Mouse (Mus musculus): ENCODE data around the gene Man2a2. TPM values are rescaled to one million over a fixed set of nuclear protein-coding genes. Genes with fewer than 3 reads are reported as not detected.
"Not testable (repeated sequence)": the region's sequence is repeated elsewhere in the genome, so short reads cannot be mapped to it uniquely, and the experiment has no call there.

Gene Man2a2
- polyA plus RNA-seq, 1 experiment = 40.0 TPM

DNA sequence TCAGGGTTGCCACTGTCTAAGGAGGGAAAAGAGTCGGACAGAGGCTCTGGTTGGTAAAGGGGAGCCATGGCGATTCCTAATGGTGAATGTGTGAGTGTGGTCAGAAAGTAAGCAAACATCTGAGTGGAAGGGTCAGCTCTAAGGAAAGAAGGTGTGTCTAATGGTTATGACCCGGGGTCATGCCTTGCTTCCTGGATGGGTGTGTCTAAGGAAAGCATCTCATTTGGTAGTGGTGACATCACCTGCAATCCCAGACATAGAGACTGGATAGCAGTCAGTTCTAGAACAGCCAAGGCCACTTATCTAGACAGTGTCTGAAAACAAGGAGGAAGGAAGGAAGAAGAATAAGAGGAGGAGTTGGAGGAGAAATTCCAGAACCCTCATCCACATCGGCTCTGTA, 36.3 kb downstream of the Man2a2 start:
- Histone ChIP-seq H3K4me1 (ENCODE audit: control insufficient read depth, insufficient read depth, low read length) (peaks cover 2% of the 10 kb centered on the region), H3K4me3 (replicated peaks; ENCODE audit: control insufficient read depth, low read depth, low read length) (no peak overlapping the region), H3K27ac (ENCODE audit: control insufficient read depth, insufficient read depth, low read depth, low read length, poor library complexity) (no peak overlapping the region)
- TF ChIP-seq POLR2A (IDR thresholded peaks at IDR 0.05; ENCODE audit: borderline replicate concordance, control insufficient read depth, low read depth, low read length) = no peak
- no peak for TF ChIP-seq CTCF (IDR thresholded peaks at IDR 0.05; ENCODE audit: control insufficient read depth, insufficient read depth, low read length)
- 86% methylated on average over 4 of the region's 4 CpGs for WGBS

- WGBS = 93% methylated on average over 19 of the region's 19 CpGs
- no peak overlapping the region for H3K27ac ChIP-seq (ENCODE audit: control insufficient read depth, insufficient read depth, low read depth, low read length, poor library complexity)
- H3K4me3 ChIP-seq (replicated peaks; ENCODE audit: control insufficient read depth, low read depth, low read length) = no peak overlapping the region
- TF ChIP-seq CTCF (IDR thresholded peaks at IDR 0.05; ENCODE audit: control insufficient read depth, insufficient read depth, low read length) (no peak), POLR2A (IDR thresholded peaks at IDR 0.05; ENCODE audit: borderline replicate concordance, control insufficient read depth, low read depth, low read length) (no peak)
- no peaks in the 10 kb centered on the region for H3K4me1 ChIP-seq (ENCODE audit: control insufficient read depth, insufficient read depth, low read length)
These were observed 39.7 kb downstream of the Man2a2 start for GRCm38 (mm10) chr7:80331433-80331832.

GRCm38 (mm10) chr7:80330278-80330677, 40.9 kb downstream of the Man2a2 start:
- 87% methylated on average over 8 of the region's 8 CpGs for WGBS
- no peak overlapping the region for H3K4me3 ChIP-seq (replicated peaks; ENCODE audit: control insufficient read depth, low read depth, low read length)
- H3K27ac ChIP-seq (ENCODE audit: control insufficient read depth, insufficient read depth, low read depth, low read length, poor library complexity) = no peak overlapping the region
- TF ChIP-seq POLR2A (IDR thresholded peaks at IDR 0.05; ENCODE audit: borderline replicate concordance, control insufficient read depth, low read depth, low read length) (no peak), CTCF (IDR thresholded peaks at IDR 0.05; ENCODE audit: control insufficient read depth, insufficient read depth, low read length) (no peak)
- no peaks in the 10 kb centered on the region for H3K4me1 ChIP-seq (ENCODE audit: control insufficient read depth, insufficient read depth, low read length)

- TF ChIP-seq CTCF (IDR thresholded peaks at IDR 0.05; ENCODE audit: control insufficient read depth, insufficient read depth, low read length) = no peak
- no peak for TF ChIP-seq POLR2A (IDR thresholded peaks at IDR 0.05; ENCODE audit: borderline replicate concordance, control insufficient read depth, low read depth, low read length)
- Histone ChIP-seq H3K4me1 (ENCODE audit: control insufficient read depth, insufficient read depth, low read length) (no peaks in the 10 kb centered on the region), H3K27ac (ENCODE audit: control insufficient read depth, insufficient read depth, low read depth, low read length, poor library complexity) (no peak overlapping the region), H3K4me3 (replicated peaks; ENCODE audit: control insufficient read depth, low read depth, low read length) (no peak overlapping the region)
- 95% methylated on average over 19 of the region's 19 CpGs for WGBS
These were observed 45.1 kb downstream of the Man2a2 start for GRCm38 (mm10) chr7:80326076-80326475.

DNA sequence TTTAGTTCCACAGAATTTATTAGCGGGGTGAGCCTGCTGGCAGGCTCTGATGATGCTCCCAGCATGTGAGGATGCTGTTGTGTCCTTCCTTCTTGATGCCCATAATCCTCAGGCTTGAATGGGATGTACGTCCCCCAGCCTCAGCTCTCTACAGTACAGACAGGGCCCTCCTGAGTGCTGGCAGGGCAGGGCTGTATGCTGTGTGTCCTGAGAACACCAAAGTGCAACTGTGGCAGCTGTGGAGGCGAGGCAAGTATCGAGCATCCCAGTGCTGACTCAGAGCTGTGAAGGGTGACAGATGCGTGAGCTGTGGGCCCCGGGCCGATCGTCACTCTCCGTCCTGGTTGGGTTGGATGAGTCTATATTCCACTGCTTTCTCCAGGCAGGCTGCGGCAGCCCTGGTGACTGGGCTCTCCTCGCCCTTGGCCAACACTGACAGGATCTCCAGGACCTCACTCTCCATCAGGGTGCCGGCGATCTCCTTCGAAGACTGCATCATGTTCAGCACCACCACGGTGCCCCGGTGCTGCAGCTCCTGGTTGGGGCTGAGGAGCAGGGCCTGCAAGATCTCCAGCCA, 45.8 kb downstream of the Man2a2 start:
- no peak overlapping the region for H3K27ac ChIP-seq (ENCODE audit: control insufficient read depth, insufficient read depth, low read depth, low read length, poor library complexity)
- WGBS = 91% methylated on average over 16 of the region's 16 CpGs
- H3K4me1 ChIP-seq (ENCODE audit: control insufficient read depth, insufficient read depth, low read length) = no peaks in the 10 kb centered on the region
- TF ChIP-seq CTCF (IDR thresholded peaks at IDR 0.05; ENCODE audit: control insufficient read depth, insufficient read depth, low read length) (no peak), POLR2A (IDR thresholded peaks at IDR 0.05; ENCODE audit: borderline replicate concordance, control insufficient read depth, low read depth, low read length) (no peak)
- no peak overlapping the region for H3K4me3 ChIP-seq (replicated peaks; ENCODE audit: control insufficient read depth, low read depth, low read length)

GRCm38 (mm10) chr7:80324816-80325119, 46.4 kb downstream of the Man2a2 start:
- WGBS = 46% methylated on average over 5 of the region's 5 CpGs

DNA sequence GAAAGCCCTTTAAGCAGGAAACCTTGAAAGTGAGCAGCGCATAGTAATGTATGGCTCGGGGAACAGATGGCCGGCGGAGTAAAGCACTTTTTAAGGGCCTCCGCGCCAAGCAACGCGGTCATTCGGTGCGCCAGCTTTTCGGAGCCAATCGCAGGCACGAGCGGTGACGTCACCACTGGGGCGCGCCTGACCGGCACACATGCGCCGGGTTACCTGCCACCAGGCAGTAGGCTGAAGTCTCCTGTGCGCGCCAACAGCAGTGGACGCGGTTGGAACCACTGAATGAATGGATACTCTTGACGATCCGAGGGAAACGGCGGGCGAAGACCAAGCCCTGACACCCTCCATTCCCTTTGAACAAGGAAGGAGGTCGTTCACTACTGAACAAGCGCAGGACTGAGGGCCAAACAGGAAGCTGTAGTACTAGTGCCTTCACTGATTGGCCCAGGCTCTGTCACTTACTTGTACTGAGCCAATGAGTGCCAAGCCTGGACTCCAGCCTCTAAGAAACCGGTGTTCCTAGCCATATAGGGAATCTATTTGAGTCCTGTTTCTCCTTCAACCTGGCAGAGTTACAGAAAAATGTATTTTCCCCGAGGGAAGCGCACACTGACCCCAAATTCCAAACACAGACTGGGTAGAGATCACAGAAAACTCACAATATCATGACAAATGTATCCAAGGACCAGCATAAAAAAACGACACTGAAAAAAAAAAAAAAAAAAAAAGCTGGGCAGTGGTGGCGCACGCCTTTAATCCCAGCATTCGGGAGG, 46.9 kb downstream of the Man2a2 start, which contains the start of gene Rccd1:
Gene Rccd1, minus strand, starts transcription at position 412 of the 773 bp plus-strand sequence.
- WGBS = 2% methylated on average over 38 of the region's 38 CpGs
- H3K4me1 ChIP-seq (ENCODE audit: control insufficient read depth, insufficient read depth, low read length) = no peaks in the 10 kb centered on the region

More at GRCm38 (mm10) chr7:80324816-80325119, 46.4 kb downstream of the Man2a2 start:
- H3K4me1 ChIP-seq (ENCODE audit: control insufficient read depth, insufficient read depth, low read length); H3K27ac ChIP-seq (ENCODE audit: control insufficient read depth, insufficient read depth, low read depth, low read length, poor library complexity); H3K4me3 ChIP-seq (replicated peaks; ENCODE audit: control insufficient read depth, low read depth, low read length): not testable (repeated sequence)

GRCm38 (mm10) chr7:80323336-80323735, 47.8 kb downstream of the Man2a2 start:
- TF ChIP-seq POLR2A (IDR thresholded peaks at IDR 0.05; ENCODE audit: borderline replicate concordance, control insufficient read depth, low read depth, low read length) (no peak), CTCF (IDR thresholded peaks at IDR 0.05; ENCODE audit: control insufficient read depth, insufficient read depth, low read length) (no peak)
- Histone ChIP-seq H3K4me3 (replicated peaks; ENCODE audit: control insufficient read depth, low read depth, low read length) (peak overlapping the region; percentile 46), H3K27ac (ENCODE audit: control insufficient read depth, insufficient read depth, low read depth, low read length, poor library complexity) (no peak overlapping the region), H3K4me1 (ENCODE audit: control insufficient read depth, insufficient read depth, low read length) (no peaks in the 10 kb centered on the region)
- WGBS = 14% methylated on average over 8 of the region's 8 CpGs

More for the DNA sequence above, 46.9 kb downstream of the Man2a2 start, which contains the start of gene Rccd1:
- H3K27ac ChIP-seq (ENCODE audit: control insufficient read depth, insufficient read depth, low read depth, low read length, poor library complexity) = peak within 1 kb of the TSS; percentile 68
- TF ChIP-seq POLR2A (IDR thresholded peaks at IDR 0.05; ENCODE audit: borderline replicate concordance, control insufficient read depth, low read depth, low read length) (peak; percentile 64), CTCF (IDR thresholded peaks at IDR 0.05; ENCODE audit: control insufficient read depth, insufficient read depth, low read length) (no peak)
- peak within 1 kb of the TSS; percentile 93 for H3K4me3 ChIP-seq (replicated peaks; ENCODE audit: control insufficient read depth, low read depth, low read length)
